Mouse (Mus musculus) myocyte (in vitro differentiated cells): ENCODE results near the gene Zfp472. TPM values are rescaled to one million over a fixed set of nuclear protein-coding genes. Genes with fewer than 3 reads are reported as not detected.

Source experiments
- H3K27me3 ChIP-seq: one replicate; pipeline ENCODE4 v1.6.1; 2011; ENCODE audit not compliant: control insufficient read depth, insufficient read depth, insufficient read length
- H3K36me3 ChIP-seq: one replicate; pipeline ENCODE4 v1.6.1; 2011; ENCODE audit not compliant: control insufficient read depth, insufficient read depth
- H3K4me2 ChIP-seq: one replicate; pipeline ENCODE4 v1.6.1; 2011; ENCODE audit warnings: low read depth, control low read depth
- H3K4me3 ChIP-seq: one replicate; pipeline ENCODE4 v1.5.1; 2011; ENCODE audit warnings: mild to moderate bottlenecking, control low read depth, moderate library complexity
- H3K79me2 ChIP-seq: one replicate; pipeline ENCODE4 v1.6.1; 2011; ENCODE audit not compliant: control insufficient read depth, insufficient read depth
- H3ac ChIP-seq: one replicate; pipeline ENCODE4 v1.6.1; 2011; ENCODE audit not compliant: control insufficient read depth, insufficient read length
- CEBPB ChIP-seq: IDR thresholded peaks from 2 replicates; pipeline ENCODE4 v1.6.1; 2011; ENCODE audit warnings: mild to moderate bottlenecking, moderate library complexity; ENCODE audit not compliant: poor library complexity, insufficient read depth, severe bottlenecking
- E2F4 ChIP-seq: IDR thresholded peaks from one replicate; pipeline ENCODE4 v1.6.1; 2011; ENCODE audit warnings: mild to moderate bottlenecking, control low read depth, moderate library complexity; ENCODE audit not compliant: insufficient read depth
- MAX ChIP-seq: IDR thresholded peaks from one replicate; pipeline ENCODE4 v1.6.1; 2011; ENCODE audit warnings: low read depth, mild to moderate bottlenecking, control low read depth
- MYOD1 ChIP-seq, 3 experiments: IDR thresholded peaks; one replicate each; pipeline ENCODE4 v1.6.1; 2011; ENCODE audit warnings: control low read depth in 2 of 3, low read depth in 2 of 3, mild to moderate bottlenecking in 2 of 3, moderate library complexity in 1 of 3; ENCODE audit not compliant: insufficient read length in 2 of 3, control insufficient read depth in 1 of 3
- MYOG ChIP-seq, 3 experiments: IDR thresholded peaks; one replicate each; pipeline ENCODE4 v1.6.1; 2011; ENCODE audit warnings: control low read depth in 2 of 3, low read depth in 2 of 3, mild to moderate bottlenecking in 2 of 3; ENCODE audit not compliant: insufficient read length in 2 of 3, control insufficient read depth in 1 of 3, insufficient read depth in 1 of 3
- POLR2A ChIP-seq: IDR thresholded peaks from one replicate; pipeline ENCODE4 v1.6.1; 2011; ENCODE audit warnings: low read depth, mild to moderate bottlenecking, control low read depth, moderate library complexity; ENCODE audit not compliant: insufficient read length
- POLR2AphosphoS2 ChIP-seq: IDR thresholded peaks from one replicate; pipeline ENCODE4 v1.6.1; 2011; ENCODE audit warnings: low read depth, control low read depth; ENCODE audit not compliant: insufficient read length
- REST ChIP-seq: IDR thresholded peaks from one replicate; pipeline ENCODE4 v1.6.1; 2011; ENCODE audit warnings: mild to moderate bottlenecking, control low read depth, moderate library complexity; ENCODE audit not compliant: insufficient read depth, insufficient read length
- SRF ChIP-seq: IDR thresholded peaks from one replicate; pipeline ENCODE4 v1.6.1; 2011; ENCODE audit warnings: low read depth; ENCODE audit not compliant: control insufficient read depth, insufficient read length
- TCF12 ChIP-seq: IDR thresholded peaks from one replicate; pipeline ENCODE4 v1.6.1; 2011; ENCODE audit warnings: mild to moderate bottlenecking, control low read depth; ENCODE audit not compliant: poor library complexity, insufficient read depth, severe bottlenecking
- TCF3 ChIP-seq: IDR thresholded peaks from one replicate; pipeline ENCODE4 v1.6.1; 2011; ENCODE audit warnings: low read depth, control low read depth; ENCODE audit not compliant: insufficient read length
- USF1 ChIP-seq: IDR thresholded peaks from one replicate; pipeline ENCODE4 v1.6.1; 2011; ENCODE audit warnings: low read depth, mild to moderate bottlenecking, control low read depth, moderate library complexity
- polyA plus RNA-seq: library from polyadenylated mRNA; unstranded; fragments of >200 nt; fragmentation: generic; extraction: Trizol; gene quantifications from one replicate; pipeline ENCODE4 v1.2.1, GENCODE M21; 2012; ENCODE audit warnings: missing spikeins

Zfp472 gene
- polyA plus RNA-seq, 1 experiment = 1.3 TPM

DNA sequence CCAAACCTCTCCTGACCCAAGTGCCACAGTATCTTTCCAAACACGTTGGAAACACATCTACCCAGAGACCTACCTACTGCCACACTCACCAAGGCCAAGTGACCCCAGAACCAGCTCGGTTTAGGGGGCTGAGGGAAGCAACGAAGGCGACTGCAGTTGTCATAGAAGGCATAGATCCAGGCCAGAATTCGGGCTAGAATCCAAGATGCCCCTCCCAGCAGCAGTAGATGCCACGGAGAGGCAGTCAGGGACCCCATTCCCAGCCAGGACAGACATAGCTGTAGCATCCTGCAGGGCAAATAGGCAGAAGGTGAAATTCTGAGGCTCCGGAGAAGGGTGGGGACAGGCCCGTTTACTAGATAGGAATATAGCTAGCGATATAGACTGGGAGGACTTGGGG is 18.9 kb upstream of the Zfp472 start:
- TF ChIP-seq SRF (no peak), TCF12 (no peak), REST (no peak), MYOD1 (IDR thresholded peaks at IDR 0.05; ENCODE audit: control insufficient read depth in 1 of 3, insufficient read length in 2 of 3, low read depth in 2 of 3) (no peak)
- Histone ChIP-seq H3ac (peak overlapping the region; percentile 45), H3K4me2 (peak overlapping the region; percentile 86), H3K4me3 (peak overlapping the region; percentile 48), H3K36me3 (no peaks in the 10 kb centered on the region), H3K27me3 (no peaks in the 10 kb centered on the region), H3K79me2 (no peaks in the 10 kb centered on the region)

DNA sequence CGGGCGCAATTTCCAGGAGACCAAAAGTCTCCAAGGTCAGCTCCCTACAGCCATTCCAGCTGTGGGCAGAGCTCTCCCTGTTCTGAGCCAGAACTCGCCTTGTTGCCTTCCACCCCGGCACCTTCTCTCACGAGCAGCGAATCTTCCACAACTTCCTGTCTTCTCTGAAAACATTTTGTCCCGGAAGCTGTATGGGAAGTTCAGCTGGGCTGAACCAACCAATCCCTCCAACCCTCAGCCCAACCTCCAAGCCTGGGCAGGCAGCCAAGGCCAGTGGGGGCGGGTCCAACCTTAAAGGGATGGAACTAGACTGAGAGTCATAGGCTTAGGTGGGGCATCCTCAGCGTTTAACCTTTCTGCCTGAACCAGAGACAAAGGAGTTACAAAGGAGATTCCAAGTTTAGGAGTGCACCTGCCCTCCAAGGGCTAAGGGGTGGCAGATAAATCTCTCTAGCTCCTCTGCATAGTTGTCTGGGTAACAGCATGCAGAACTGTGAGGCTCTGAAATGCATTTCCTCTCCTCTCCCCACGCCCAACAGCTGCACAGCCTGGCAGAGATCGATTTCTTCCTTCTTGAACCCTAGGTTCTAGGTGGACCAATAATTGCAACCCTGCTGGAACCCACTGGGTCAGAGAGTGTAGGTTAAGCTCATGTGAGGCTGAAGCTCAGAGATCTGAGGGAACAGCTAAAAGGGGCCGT is 18.2 kb upstream of the Zfp472 start, which contains the start of gene Cyp4f13:
Gene Cyp4f13, minus strand, starts transcription at position 188 of the 700 bp plus-strand sequence.
- TF ChIP-seq SRF = peak; percentile 32
- TF ChIP-seq POLR2AphosphoS2 = peak; percentile 69
- TF ChIP-seq POLR2A = peak; percentile 69
- peak in 2 of 3 experiments; percentile 5 to 39 for TF ChIP-seq MYOD1 (IDR thresholded peaks at IDR 0.05; ENCODE audit: control insufficient read depth in 1 of 3, insufficient read length in 2 of 3, low read depth in 2 of 3)
- TF ChIP-seq MYOG (IDR thresholded peaks at IDR 0.05; ENCODE audit: control insufficient read depth in 1 of 3, insufficient read depth in 1 of 3, insufficient read length in 2 of 3, low read depth in 2 of 3) = no peak
- no peak for TF ChIP-seq USF1
- H3K27me3 ChIP-seq = no peaks in the 10 kb centered on the region
- H3K79me2 ChIP-seq = no peaks in the 10 kb centered on the region
- H3K4me2 ChIP-seq = peak within 1 kb of the TSS; percentile 86
- H3ac ChIP-seq = peak within 1 kb of the TSS; percentile 45
- H3K36me3 ChIP-seq = no peaks in the 10 kb centered on the region
- peak within 1 kb of the TSS; percentile 48 for H3K4me3 ChIP-seq

DNA sequence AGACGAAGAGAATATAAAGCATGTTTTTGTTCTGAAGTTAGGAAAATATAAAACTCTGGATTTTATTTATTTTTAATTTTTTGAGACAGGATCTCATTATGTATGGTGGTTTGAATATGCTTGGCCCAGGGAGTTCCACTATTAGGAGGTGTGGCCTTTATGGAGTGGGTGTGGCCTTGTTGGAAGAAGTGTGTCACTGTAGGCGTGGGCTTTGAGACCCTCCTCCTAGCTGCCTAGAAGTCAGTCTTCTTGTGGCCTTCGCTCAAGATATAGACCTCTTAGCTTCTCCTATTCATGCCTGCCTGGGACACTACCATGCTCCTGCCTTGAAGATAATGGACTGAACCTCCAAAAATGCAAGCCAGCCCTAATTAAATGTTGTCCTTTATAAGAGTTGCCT is 15.5 kb upstream of the Zfp472 start:
- Histone ChIP-seq H3K36me3 (no peaks in the 10 kb centered on the region), H3ac (no peak overlapping the region), H3K4me2 (no peak overlapping the region), H3K27me3 (no peaks in the 10 kb centered on the region), H3K4me3 (no peak overlapping the region), H3K79me2 (no peaks in the 10 kb centered on the region)
- TF ChIP-seq CEBPB (no peak), MYOG (IDR thresholded peaks at IDR 0.05; ENCODE audit: control insufficient read depth in 1 of 3, insufficient read depth in 1 of 3, insufficient read length in 2 of 3, low read depth in 2 of 3) (no peak), REST (no peak), E2F4 (no peak), TCF3 (no peak), MYOD1 (IDR thresholded peaks at IDR 0.05; ENCODE audit: control insufficient read depth in 1 of 3, insufficient read length in 2 of 3, low read depth in 2 of 3) (no peak), POLR2A (no peak), TCF12 (no peak), SRF (no peak), USF1 (no peak)

DNA sequence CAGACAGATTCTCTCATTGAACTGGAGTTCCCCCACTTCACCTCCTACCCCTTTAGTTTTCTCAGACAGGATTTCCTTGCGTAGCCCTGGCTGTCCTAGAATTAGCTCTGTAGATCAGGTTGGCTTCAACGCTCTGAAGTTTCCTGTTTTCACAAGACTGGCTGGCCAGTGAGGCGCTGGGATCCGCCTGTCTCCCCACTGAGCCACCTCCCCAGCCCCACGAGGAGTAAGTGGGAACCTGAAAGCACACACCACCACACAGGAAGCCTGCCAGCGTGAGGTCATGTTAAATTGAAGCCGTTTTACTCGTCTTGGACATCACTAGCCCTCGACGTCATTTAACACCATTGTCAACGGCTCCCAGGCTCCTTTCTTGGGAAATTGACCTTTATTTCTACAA is 14.6 kb upstream of the Zfp472 start:
- Histone ChIP-seq H3K27me3 (no peaks in the 10 kb centered on the region), H3K36me3 (no peaks in the 10 kb centered on the region), H3ac (no peak overlapping the region), H3K4me2 (no peak overlapping the region), H3K4me3 (no peak overlapping the region), H3K79me2 (no peaks in the 10 kb centered on the region)
- TF ChIP-seq POLR2AphosphoS2 (no peak), MYOG (IDR thresholded peaks at IDR 0.05; ENCODE audit: control insufficient read depth in 1 of 3, insufficient read depth in 1 of 3, insufficient read length in 2 of 3, low read depth in 2 of 3) (no peak), POLR2A (no peak), E2F4 (no peak), TCF3 (no peak), TCF12 (no peak), CEBPB (no peak), MYOD1 (IDR thresholded peaks at IDR 0.05; ENCODE audit: control insufficient read depth in 1 of 3, insufficient read length in 2 of 3, low read depth in 2 of 3) (no peak), MAX (no peak), REST (no peak), SRF (no peak), USF1 (no peak)

DNA sequence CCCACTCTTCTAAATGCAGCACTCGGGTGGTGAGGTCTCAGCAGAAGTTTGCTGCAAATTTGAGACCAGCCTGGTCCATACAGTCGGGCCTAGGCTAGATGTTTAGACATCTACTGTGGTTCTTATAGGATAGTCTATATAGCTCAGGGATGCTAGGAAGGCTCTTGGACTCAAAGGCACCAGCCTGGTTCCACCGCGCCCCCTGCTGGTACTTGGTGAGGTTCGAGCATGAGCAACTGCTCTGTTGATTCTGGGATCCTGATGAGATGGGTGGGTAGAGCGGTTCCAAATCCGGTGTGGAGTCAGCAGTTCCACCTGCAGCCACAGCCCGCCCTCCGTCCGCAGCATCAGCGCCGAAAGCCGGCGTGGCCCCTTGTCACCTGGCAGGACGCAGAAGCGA is 14.2 kb upstream of the Zfp472 start:
- no peak for TF ChIP-seq MYOG (IDR thresholded peaks at IDR 0.05; ENCODE audit: control insufficient read depth in 1 of 3, insufficient read depth in 1 of 3, insufficient read length in 2 of 3, low read depth in 2 of 3)
- TF ChIP-seq TCF3 = no peak
- no peak overlapping the region for H3K4me2 ChIP-seq
- no peaks in the 10 kb centered on the region for H3K36me3 ChIP-seq
- no peaks in the 10 kb centered on the region for H3K27me3 ChIP-seq
- H3K79me2 ChIP-seq = no peaks in the 10 kb centered on the region
- H3K4me3 ChIP-seq = no peak overlapping the region
- no peak overlapping the region for H3ac ChIP-seq
